In genomic region chr10:117229826-117230225, GRCm38 (mm10) we compare ENCODE assay signal across 10 mouse cellular contexts. TPM values are rescaled to one million over a fixed set of nuclear protein-coding genes. Genes with fewer than 3 reads are reported as not detected.
A peak's percentile ranks its signal among the peaks of the same experiment; 100 is the strongest.
DNase-seq lines count a peak whose midpoint lies in the region; ATAC-seq lines count a peak whose summit lies in the region.
"Had no signal": no experiment of that assay in that cellular context is flagged by ENCODE, and none has a peak within 500 bp of the region (broad histone marks: within the 10 kb centered on the region; RNA-seq: fewer than 3 reads in every experiment).

No protein-coding gene starts in this region.

- 64% methylated on average over 16 of the region's 16 CpGs for WGBS in heart, embryonic 11.5 days (ENCODE audit: insufficient replicate concordance)
- 72% methylated on average over 16 of the region's 16 CpGs for WGBS in embryonic facial prominence, embryonic 10.5 days
- 71% methylated on average over 16 of the region's 16 CpGs for WGBS in midbrain, embryonic 10.5 days

- H3K4me3 ChIP-seq in heart, embryonic 11.5 days (ENCODE audit: low read depth, low read length): no peak overlapping the region
- H3K4me3 ChIP-seq in embryonic facial prominence, embryonic 10.5 days: no peak overlapping the region
- H3K4me3 ChIP-seq in midbrain, embryonic 10.5 days: no peak overlapping the region

- intact Hi-C loops in heart, postnatal 36 days (cut with DNase I): loop anchor here (10.0 kb wide), 1 partner anchor 205 kb away; no protein-coding TSS in a partner anchor

- H3K9me3 ChIP-seq in heart, embryonic 11.5 days (replicated peaks; ENCODE audit: control insufficient read depth, low read length): no peaks in the 10 kb centered on the region
- H3K9me3 ChIP-seq in embryonic facial prominence, embryonic 10.5 days: no peaks in the 10 kb centered on the region
- H3K9me3 ChIP-seq in midbrain, embryonic 10.5 days (replicated peaks): no peaks in the 10 kb centered on the region

- no peak overlapping the region for H3K9ac ChIP-seq in heart, embryonic 11.5 days (ENCODE audit: low read depth, low read length)

- no peak for DNase-seq in heart, postnatal 36 days
- peak; percentile 31 for DNase-seq in embryonic facial prominence, embryonic 10.5 days (ENCODE audit: low spot score)
- peak; percentile 29 for DNase-seq in liver
- no peak for DNase-seq in left cerebral cortex, adult 11 months (ENCODE audit: low spot score)
- no peak for DNase-seq in layer of hippocampus, postnatal 36 days
- DNase-seq in midbrain, embryonic 10.5 days (ENCODE audit: low spot score): no peak

- no peaks in the 10 kb centered on the region for H3K4me1 ChIP-seq in heart, embryonic 11.5 days (ENCODE audit: control insufficient read depth, insufficient read depth, low read length)
- H3K4me1 ChIP-seq in embryonic facial prominence, embryonic 10.5 days: peaks cover 5% of the 10 kb centered on the region
- H3K4me1 ChIP-seq in midbrain, embryonic 10.5 days: peaks cover 8% of the 10 kb centered on the region

- peak overlapping the region; percentile 19; the same call in 1 of the 2 replicates for H3K4me2 ChIP-seq in heart, embryonic 11.5 days

- no peaks in the 10 kb centered on the region for H3K27me3 ChIP-seq in heart, embryonic 11.5 days (ENCODE audit: control insufficient read depth, insufficient read depth, low read length)
- H3K27me3 ChIP-seq in embryonic facial prominence, embryonic 10.5 days (replicated peaks; ENCODE audit: low read depth, poor library complexity, severe bottlenecking): no peaks in the 10 kb centered on the region
- H3K27me3 ChIP-seq in midbrain, embryonic 10.5 days (ENCODE audit: low read depth, poor library complexity, severe bottlenecking): no peaks in the 10 kb centered on the region
- H3K27me3 ChIP-seq: Patski had no signal

- no peak overlapping the region for H3K27ac ChIP-seq in heart, embryonic 11.5 days (ENCODE audit: low read depth, low read length)
- H3K27ac ChIP-seq in embryonic facial prominence, embryonic 10.5 days (replicated peaks): no peak overlapping the region
- no peak overlapping the region for H3K27ac ChIP-seq in midbrain, embryonic 10.5 days (replicated peaks)

- no peak for ATAC-seq in heart, embryonic 11.5 days (replicated peaks; ENCODE audit: insufficient number of reproducible peaks, low FRiP score, low TSS enrichment)
- peak; percentile 53 for ATAC-seq in CD4-positive, CD25-positive, alpha-beta regulatory T cell, adult 4 months
- ATAC-seq: Patski had no signal

- H3K36me3 ChIP-seq in heart, embryonic 11.5 days (ENCODE audit: control insufficient read depth, insufficient read depth, low read length): no peaks in the 10 kb centered on the region
- no peaks in the 10 kb centered on the region for H3K36me3 ChIP-seq in embryonic facial prominence, embryonic 10.5 days (replicated peaks)
- H3K36me3 ChIP-seq in midbrain, embryonic 10.5 days: no peaks in the 10 kb centered on the region

RNA-seq across cellular contexts. Expression of gene Yeats4, which starts 5.5 kb away (rescaled TPM):
- polyA plus RNA-seq in heart, embryonic 11.5 days (2014; fragmentation: Nextera tagmentation; extraction: Ambion mirVana): 66.4 and 75.9 TPM in 2 replicates
- total RNA-seq in heart, postnatal 36 days (2021): 10 to 100 TPM; 28.3 to 28.8 TPM
- polyA plus RNA-seq in CD4-positive, CD25-positive, alpha-beta regulatory T cell, adult 4 months (2017; shearing (Covaris generic)): 10 to 100 TPM; 19.1 to 24.6 TPM
- 107 and 110 TPM in 2 replicates for polyA plus RNA-seq in embryonic facial prominence, embryonic 10.5 days (2016; fragmentation: Nextera tagmentation; extraction: Ambion mirVana)
- 10 to 100 TPM; 46.1 to 48.0 TPM for total RNA-seq in layer of hippocampus, postnatal 36 days (2021)
- 124 and 130 TPM in 2 replicates for polyA plus RNA-seq in midbrain, embryonic 10.5 days (2016; fragmentation: Nextera tagmentation; extraction: Ambion mirVana)

RNA-seq across cellular contexts. Expression of gene 9530003J23Rik, which starts 8.7 kb away (rescaled TPM):
- not detected in 2 replicates for polyA plus RNA-seq in heart, embryonic 11.5 days (2014; fragmentation: Nextera tagmentation; extraction: Ambion mirVana)
- not detected for total RNA-seq in heart, postnatal 36 days (2021)
- not detected for polyA plus RNA-seq in CD4-positive, CD25-positive, alpha-beta regulatory T cell, adult 4 months (2017; shearing (Covaris generic))
- not detected in 2 replicates for polyA plus RNA-seq in embryonic facial prominence, embryonic 10.5 days (2016; fragmentation: Nextera tagmentation; extraction: Ambion mirVana)
- total RNA-seq in layer of hippocampus, postnatal 36 days (2021): not detected
- not detected in 2 replicates for polyA plus RNA-seq in midbrain, embryonic 10.5 days (2016; fragmentation: Nextera tagmentation; extraction: Ambion mirVana)
- total RNA-seq: left cerebral cortex, postnatal 36 days had no signal

RNA-seq across cellular contexts. Expression of gene Lyz2, which starts 52.3 kb away (rescaled TPM):
- polyA plus RNA-seq in heart, embryonic 11.5 days (2014; fragmentation: Nextera tagmentation; extraction: Ambion mirVana): 65.0 and 75.3 TPM in 2 replicates
- total RNA-seq in heart, postnatal 36 days (2021): 100 to 1,000 TPM; 148 to 201 TPM
- 1 to 10 TPM in 1 of 2 experiments, under 1 TPM in 1; 0.32 to 9.2 TPM for polyA plus RNA-seq in CD4-positive, CD25-positive, alpha-beta regulatory T cell, adult 4 months (2017; shearing (Covaris generic))
- 7.2 and 11.9 TPM in 2 replicates for polyA plus RNA-seq in embryonic facial prominence, embryonic 10.5 days (2016; fragmentation: Nextera tagmentation; extraction: Ambion mirVana)
- total RNA-seq in layer of hippocampus, postnatal 36 days (2021): 10 to 100 TPM; 11.2 to 12.7 TPM
- polyA plus RNA-seq in midbrain, embryonic 10.5 days (2016; fragmentation: Nextera tagmentation; extraction: Ambion mirVana): 10.8 and 14.9 TPM in 2 replicates

Comparison
In these comparisons a context has a peak if more than half of its experiments do, and no peak if none do; other contexts are left out.
1. DNase-seq: peak in embryonic facial prominence, embryonic 10.5 days (single experiment) and liver (single experiment); none in heart, postnatal 36 days (0 of 2), left cerebral cortex, adult 11 months (single experiment), layer of hippocampus, postnatal 36 days (0 of 2) and midbrain, embryonic 10.5 days (single experiment).